Mouse (Mus musculus) G1E (cell line): ENCODE results near the gene Tbc1d24.

Source experiments
- CTCF ChIP-seq: IDR thresholded peaks from 2 replicates; pipeline ENCODE4 v1.5.1; 2012; ENCODE audit warnings: low read depth, low read length, inconsistent platforms, mixed read lengths
- GATA1 ChIP-seq: IDR thresholded peaks from 2 replicates; pipeline ENCODE4 v1.6.1; 2012; ENCODE audit warnings: borderline replicate concordance, low read length, inconsistent platforms, mixed read lengths

- no peak for TF ChIP-seq CTCF
- TF ChIP-seq GATA1, result no peak
These were observed 38.7 kb upstream of the Tbc1d24 start for GRCm38 (mm10) chr17:24244061-24244460.
